Mouse (Mus musculus) colon, adult 2 months (tissue): ENCODE results near the gene Ccdc7a. TPM values are rescaled to one million over a fixed set of nuclear protein-coding genes. Genes with fewer than 3 reads are reported as not detected.

ENCODE experiments used
- polyA plus RNA-seq: library from polyadenylated mRNA; depleted of rRNA; stranded (reverse); fragments of >200 nt; gene quantifications from 2 replicates; pipeline ENCODE4 v1.2.3, GENCODE M21; 2012; rRNA removed

The Ccdc7a gene
- polyA plus RNA-seq, result not detected in 2 replicates

DNA sequence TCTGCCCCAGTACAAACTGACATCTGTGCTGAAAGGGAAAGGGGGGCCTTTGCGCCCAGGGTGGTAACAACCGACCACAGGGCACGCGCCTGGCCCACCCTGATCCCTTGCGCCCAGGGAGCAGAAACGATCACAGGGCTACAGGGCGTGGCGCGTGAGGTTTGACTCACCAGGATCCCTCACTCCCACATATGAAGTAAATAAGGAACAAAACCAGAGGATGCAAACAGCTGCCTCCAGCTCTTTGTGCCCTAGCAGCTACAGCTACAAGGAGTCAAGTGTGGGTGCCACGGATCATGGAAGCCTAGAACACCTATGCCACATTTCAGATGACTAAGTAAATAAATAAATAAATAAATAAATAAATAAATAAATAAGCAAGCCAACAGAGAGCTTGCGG lies at the start of gene Ccdc7a:
Ccdc7a (minus strand) TSS at position 101 of the 400 bp plus-strand sequence.

DNA sequence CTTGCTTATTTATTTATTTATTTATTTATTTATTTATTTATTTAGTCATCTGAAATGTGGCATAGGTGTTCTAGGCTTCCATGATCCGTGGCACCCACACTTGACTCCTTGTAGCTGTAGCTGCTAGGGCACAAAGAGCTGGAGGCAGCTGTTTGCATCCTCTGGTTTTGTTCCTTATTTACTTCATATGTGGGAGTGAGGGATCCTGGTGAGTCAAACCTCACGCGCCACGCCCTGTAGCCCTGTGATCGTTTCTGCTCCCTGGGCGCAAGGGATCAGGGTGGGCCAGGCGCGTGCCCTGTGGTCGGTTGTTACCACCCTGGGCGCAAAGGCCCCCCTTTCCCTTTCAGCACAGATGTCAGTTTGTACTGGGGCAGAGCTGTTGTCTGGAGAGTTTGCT lies 1.5 kb upstream of the Ccdc7a start, which contains the start of gene Ccdc7b:
Ccdc7b (plus strand) TSS at position 301 of the 400 bp plus-strand sequence.

DNA sequence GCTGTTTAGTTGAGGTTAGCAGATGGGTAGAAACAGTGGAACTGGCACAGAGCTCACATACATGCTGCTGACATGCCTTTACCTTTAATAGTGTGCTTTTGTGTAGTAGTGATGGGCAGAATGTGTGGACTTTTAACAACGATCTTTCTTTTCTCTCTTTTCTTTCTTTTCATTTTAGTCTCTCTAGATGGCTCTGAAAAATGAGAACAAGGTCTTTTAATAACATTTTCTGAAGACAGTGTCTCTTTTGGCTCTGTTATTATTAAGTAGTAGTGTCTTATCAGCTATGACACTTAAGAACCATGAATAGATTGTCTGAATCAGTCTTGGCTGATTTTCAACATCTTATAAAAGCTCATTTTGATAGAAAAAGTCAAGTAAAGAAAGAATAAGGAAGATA lies 266.7 kb downstream of the Ccdc7a start, which contains the start of gene Gm3952:
Gm3952 (minus strand) TSS at position 101 of the 400 bp plus-strand sequence.

DNA sequence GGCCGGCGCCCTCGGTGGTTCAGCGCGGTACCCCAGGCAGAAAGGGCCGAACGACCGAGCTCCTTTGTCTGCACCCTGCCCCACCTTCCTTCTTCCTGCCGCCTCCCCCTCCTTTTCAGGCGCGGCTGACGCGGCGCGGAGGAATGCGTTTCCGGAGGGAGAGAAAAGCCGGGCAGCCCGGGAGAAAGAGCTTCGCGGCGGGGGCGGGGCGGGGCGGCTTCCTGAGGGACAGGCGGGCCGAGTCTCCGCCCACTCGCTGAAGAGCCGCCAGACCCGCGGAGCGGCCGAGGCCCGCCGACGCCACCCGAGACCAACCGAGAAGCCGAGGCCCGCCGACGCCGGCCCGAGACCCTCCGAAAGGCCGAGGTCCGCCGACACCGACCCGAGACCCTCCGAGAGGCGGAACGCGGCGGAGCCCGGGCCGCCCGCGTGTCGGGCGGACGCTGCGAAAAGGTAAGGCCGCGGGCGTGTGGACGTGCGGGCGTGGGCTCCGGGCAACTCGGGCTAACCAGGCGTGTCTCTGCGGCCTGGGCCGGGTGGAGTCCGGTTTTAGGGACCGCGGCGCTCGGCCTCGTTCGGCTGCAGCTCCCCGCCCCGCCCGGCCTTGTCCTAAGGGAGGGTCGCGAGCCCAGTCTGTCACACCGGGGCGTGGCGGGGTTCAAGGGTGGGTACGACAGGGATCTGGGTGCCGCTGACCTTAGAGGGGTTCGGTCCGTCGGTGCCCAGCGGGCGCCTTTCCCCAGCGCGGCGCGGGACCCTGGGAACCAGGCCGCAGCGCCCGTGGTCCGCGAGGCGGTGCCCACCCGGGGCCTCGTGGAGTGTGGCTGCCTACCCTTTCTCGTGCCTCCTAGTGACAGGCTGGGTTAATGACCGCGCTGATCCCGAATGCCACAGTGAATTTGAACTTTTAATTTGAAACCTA lies 379.5 kb downstream of the Ccdc7a start, which contains the start of gene Itgb1:
Itgb1 (plus strand) TSS at position 148 of the 922 bp plus-strand sequence.

Other genes starting within 250 kb of the Ccdc7a start
- not detected in 2 replicates for gene Ccdc7b, start 1.6 kb upstream of the Ccdc7a start, polyA plus RNA-seq
- not detected in 2 replicates for gene Gm10999, start 66.1 kb upstream of the Ccdc7a start, polyA plus RNA-seq
- 0.45 and 0.61 TPM in 2 replicates for gene 2610044O15Rik8, start 168.9 kb upstream of the Ccdc7a start, polyA plus RNA-seq